Mouse (Mus musculus): Measurements from ENCODE around the gene Eif4e2. TPM values are rescaled to one million over a fixed set of nuclear protein-coding genes. Genes with fewer than 3 reads are reported as not detected.

The Eif4e2 gene
- 10 to 100 TPM; 55.5 to 63.1 TPM for total RNA-seq (2021)

GRCm38 (mm10) chr1:87213735-87214704 lies at the start of gene Eif4e2:
Eif4e2 (plus strand) TSS chr1:87213914.
- intact Hi-C loops (cut with DNase I): no loop called here
- DNase-seq (ENCODE audit: low spot score in 2 of 2): peak; percentile 89 to 91

DNA sequence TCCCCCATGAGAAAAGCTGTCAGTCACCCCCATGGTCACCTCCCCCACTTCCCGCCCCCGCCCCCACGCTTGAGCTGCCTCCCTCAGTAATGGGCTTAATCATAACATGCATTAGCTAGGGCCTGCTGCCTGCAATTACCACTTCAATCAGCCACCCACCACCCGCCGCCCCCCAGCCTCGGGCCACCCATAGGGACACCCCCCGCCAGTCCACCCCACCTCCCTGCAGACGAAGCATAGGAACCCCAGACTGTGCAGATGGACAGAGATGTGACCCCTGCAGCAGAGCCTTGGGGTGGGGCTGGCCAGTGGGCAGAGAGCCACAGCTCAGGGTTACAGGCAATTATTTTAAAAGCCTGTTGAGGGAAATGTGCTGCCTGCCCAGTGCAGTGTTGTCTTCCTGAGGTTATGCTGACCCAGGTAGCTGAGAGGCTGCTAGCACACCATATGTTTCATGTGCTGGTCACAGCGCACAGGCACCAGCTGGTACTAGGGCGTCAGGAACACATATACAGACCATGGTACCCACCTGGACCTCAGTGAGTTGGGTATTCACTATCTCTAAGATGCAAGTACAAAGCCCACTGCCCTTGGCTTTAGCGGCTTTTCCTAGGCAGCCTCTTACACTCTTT lies 49.4 kb upstream of the Eif4e2 start:
- DNase-seq (ENCODE audit: low spot score in 2 of 2): no peak
- intact Hi-C loops (cut with DNase I): no loop called here

DNA sequence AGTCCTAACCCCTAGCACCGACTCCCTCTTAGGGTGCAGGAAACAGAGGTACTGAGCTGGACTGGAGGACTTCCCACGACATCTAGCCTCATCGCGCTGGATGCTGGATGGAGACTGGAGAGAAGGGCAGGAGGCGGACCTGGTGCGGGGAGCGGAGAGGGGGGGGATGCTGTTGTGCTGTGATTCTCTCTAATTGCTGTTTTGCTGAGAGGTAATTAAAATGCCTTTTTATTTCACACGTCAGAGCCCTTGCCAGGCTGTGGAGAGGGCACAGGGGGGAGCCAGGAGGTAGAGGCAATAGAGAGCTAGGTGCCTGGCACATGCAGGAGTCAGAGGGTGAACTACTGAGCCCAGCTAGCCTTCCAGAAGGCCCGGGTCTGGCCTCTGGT lies 48.9 kb upstream of the Eif4e2 start:
- no peak for DNase-seq (ENCODE audit: low spot score in 2 of 2)
- intact Hi-C loops (cut with DNase I): no loop called here

DNA sequence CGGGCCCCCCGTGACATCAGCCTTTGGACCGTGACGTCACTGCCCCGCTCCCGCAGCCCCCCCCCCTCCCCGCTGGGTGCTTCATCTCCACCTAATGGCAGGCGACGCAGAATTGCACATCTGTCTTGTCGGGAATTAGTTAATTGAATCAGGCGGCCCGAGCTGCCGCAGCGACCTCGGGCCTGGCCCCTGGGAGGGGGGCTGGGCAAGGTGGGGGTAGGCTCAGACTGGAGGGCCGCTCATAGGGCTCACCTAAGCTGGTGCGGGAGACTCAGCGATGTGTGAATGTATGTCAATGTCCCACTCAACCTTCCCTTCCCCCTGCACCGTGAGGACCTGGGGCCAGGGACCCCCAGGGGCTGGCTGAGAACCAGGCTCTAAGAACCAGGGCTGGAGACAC lies 43.3 kb upstream of the Eif4e2 start:
- DNase-seq (ENCODE audit: low spot score in 2 of 2): no peak
- intact Hi-C loops (cut with DNase I): no loop called here

DNA sequence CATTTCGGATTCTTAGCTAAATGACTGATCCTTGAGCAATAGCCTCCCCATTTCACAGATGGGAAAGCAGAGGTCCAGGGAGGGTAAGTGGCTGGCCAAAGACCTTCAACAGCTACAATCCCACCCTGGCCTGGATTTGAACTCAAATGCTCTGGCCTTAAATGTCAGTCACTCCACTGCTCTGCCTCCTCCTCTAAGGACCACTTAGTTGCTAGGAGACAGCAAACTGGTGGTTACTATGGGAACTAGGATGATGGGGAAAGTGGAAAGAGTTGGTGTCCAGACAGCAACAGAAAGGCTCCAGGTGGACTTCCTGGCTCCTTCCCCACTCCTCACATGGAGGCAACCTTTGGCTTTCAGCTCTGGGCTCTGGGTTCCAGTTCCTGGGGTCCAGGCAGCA lies 42.4 kb upstream of the Eif4e2 start:
- intact Hi-C loops (cut with DNase I): no loop called here
- DNase-seq (ENCODE audit: low spot score in 2 of 2): no peak

GRCm38 (mm10) chr1:87172316-87172715 lies 41.4 kb upstream of the Eif4e2 start:
- intact Hi-C loops (cut with DNase I): no loop called here
- DNase-seq (ENCODE audit: low spot score in 2 of 2): no peak

- intact Hi-C loops (cut with DNase I): no loop called here
Measured at GRCm38 (mm10) chr1:87174006-87174955, 39.4 kb upstream of the Eif4e2 start.

GRCm38 (mm10) chr1:87175852-87176292 lies 37.8 kb upstream of the Eif4e2 start:
- peak; percentile 21 to 28 for DNase-seq (ENCODE audit: low spot score in 2 of 2)
- intact Hi-C loops (cut with DNase I): no loop called here

More at GRCm38 (mm10) chr1:87174006-87174955, 39.4 kb upstream of the Eif4e2 start:
- peak; percentile 43 to 50 for DNase-seq (ENCODE audit: low spot score in 2 of 2)

GRCm38 (mm10) chr1:87180896-87181295 lies 32.8 kb upstream of the Eif4e2 start:
- intact Hi-C loops (cut with DNase I): no loop called here

GRCm38 (mm10) chr1:87183013-87183412 lies 30.7 kb upstream of the Eif4e2 start, which contains the start of gene Prss56:
Prss56 (plus strand) TSS chr1:87183313.
- DNase-seq (ENCODE audit: low spot score in 2 of 2): no peak
- intact Hi-C loops (cut with DNase I): no loop called here

More at GRCm38 (mm10) chr1:87180896-87181295, 32.8 kb upstream of the Eif4e2 start:
- no peak for DNase-seq (ENCODE audit: low spot score in 2 of 2)

DNA sequence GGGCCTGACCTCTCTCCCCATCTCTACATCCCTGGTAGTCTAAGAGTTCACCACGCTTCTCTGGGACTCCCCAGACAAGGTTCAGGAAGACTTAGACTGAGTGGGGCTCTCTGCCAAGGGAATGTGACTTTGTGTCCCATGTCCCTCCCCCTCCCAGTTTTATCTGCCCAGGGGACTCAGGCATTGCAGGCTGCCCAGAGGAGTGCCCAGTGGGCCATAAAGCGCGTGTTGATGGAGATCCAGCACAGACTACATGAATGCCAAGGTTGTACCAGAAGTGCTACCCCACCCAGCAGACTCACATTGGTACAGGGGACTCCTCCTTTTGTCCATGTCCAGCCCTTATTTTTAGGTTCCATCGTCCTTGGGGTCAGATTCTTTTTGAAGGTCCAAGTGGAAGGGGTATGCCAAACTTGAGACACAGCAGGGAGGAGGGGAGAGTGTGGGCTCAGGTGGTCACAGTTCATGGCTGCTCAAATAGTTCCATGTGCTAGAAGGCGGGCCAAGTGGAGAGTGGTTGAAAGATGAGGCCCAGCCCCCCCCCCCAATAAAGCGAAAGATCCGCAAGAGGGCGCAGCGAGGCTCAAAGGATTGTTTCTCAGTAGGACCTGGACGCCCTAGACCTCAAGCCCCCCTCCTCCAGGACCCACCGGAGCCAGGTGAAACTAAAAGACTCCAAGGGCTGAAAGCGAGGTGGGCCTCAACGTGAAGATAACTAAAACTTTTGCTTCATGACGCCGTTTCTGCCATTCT lies 29.5 kb upstream of the Eif4e2 start:
- no peak for DNase-seq (ENCODE audit: low spot score in 2 of 2)
- intact Hi-C loops (cut with DNase I): no loop called here

DNA sequence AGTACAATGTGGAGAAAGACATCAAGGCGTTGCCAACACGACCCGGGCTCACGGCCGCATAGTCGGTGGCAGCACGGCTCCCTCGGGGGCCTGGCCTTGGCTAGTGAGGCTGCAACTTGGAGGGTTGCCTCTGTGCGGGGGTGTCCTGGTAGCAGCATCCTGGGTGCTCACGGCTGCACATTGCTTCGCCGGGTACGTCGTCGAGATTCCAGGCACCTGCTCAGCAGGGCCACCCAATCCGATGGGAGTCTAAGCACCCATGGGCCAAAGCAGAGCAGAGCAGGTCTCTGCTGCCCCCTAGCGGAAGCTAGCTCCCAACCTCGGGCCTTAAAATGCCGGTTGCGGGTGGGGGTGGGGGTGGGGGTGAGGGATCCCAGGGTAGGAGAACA lies 29.0 kb upstream of the Eif4e2 start:
- DNase-seq (ENCODE audit: low spot score in 2 of 2): peak; percentile 64 to 65

GRCm38 (mm10) chr1:87185526-87185925 lies 28.2 kb upstream of the Eif4e2 start:
- intact Hi-C loops (cut with DNase I): loop anchor here (5.0 kb wide), 5 partner anchors 88 to 573 kb away; no protein-coding TSS in a partner anchor
- DNase-seq (ENCODE audit: low spot score in 2 of 2): no peak

More for the DNA sequence above, 29.0 kb upstream of the Eif4e2 start:
- intact Hi-C loops (cut with DNase I): loop anchor here (5.0 kb wide), 5 partner anchors 87 to 572 kb away; no protein-coding TSS in a partner anchor

- peak in 1 of 2 experiments; percentile 19 for DNase-seq (ENCODE audit: low spot score in 2 of 2)
- intact Hi-C loops (cut with DNase I): loop anchor here (5.0 kb wide), 5 partner anchors 89 to 574 kb away; no protein-coding TSS in a partner anchor
Measured at GRCm38 (mm10) chr1:87186261-87187036, 27.3 kb upstream of the Eif4e2 start.

DNA sequence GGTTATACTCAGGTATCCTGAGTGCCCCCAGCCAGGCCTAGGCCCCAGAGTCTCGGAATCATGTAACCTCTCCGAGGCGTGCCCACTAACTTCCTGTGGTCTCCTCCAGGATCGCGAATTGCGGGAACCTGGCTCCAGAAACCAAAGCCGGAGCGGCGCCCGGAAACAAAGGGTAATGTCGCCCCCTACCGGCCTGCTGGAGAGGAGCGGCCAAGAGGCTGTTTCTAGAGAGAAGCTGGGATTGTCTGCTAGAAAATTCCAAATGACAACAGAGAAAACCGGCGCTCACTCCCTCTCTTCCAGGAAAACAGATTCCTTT lies 26.7 kb upstream of the Eif4e2 start:
- intact Hi-C loops (cut with DNase I): loop anchor here (5.0 kb wide), 5 partner anchors 90 to 575 kb away; no protein-coding TSS in a partner anchor
- DNase-seq (ENCODE audit: low spot score in 2 of 2): peak; percentile 57 to 68

DNA sequence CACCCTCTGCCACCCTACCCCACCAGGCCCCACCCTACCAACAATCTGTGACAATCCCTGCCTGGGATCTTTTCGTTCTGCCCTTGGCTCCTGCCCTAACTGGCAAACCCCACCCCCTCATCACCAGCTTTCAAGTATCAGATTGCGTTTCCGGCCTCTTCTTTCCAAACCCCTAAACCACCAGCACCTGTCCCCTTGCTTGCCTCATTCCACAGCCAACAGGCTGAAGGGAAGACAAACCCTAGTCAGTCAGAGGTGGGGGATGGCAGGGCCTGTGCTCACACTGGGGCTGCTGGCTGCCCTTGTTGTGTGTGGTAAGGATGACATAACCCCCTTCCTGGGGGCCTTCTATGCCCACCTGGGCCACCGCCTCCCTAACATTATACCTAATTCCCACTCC lies 23.3 kb upstream of the Eif4e2 start, which contains the start of gene Chrnd:
TSS of gene Chrnd (plus strand) at position 179 of the 400 bp plus-strand sequence.
- intact Hi-C loops (cut with DNase I): no loop called here
- DNase-seq (ENCODE audit: low spot score in 2 of 2): no peak

- no peak for DNase-seq (ENCODE audit: low spot score in 2 of 2)
- intact Hi-C loops (cut with DNase I): no loop called here
Measured at GRCm38 (mm10) chr1:87197296-87197695, 16.4 kb upstream of the Eif4e2 start.

Data from left cerebral cortex, postnatal 36 days (tissue).